Mouse (Mus musculus) C2C12 (cell line): ENCODE measurements around the gene Zpbp. TPM values are rescaled to one million over a fixed set of nuclear protein-coding genes. Genes with fewer than 3 reads are reported as not detected.

Experiments used
- H3K27me3 ChIP-seq: one replicate; pipeline ENCODE4 v1.6.1; 2011; ENCODE audit not compliant: control insufficient read depth, insufficient read depth, insufficient read length
- H3K36me3 ChIP-seq: one replicate; pipeline ENCODE4 v1.6.1; 2011; ENCODE audit not compliant: control insufficient read depth, insufficient read depth
- H3K4me3 ChIP-seq: one replicate; pipeline ENCODE4 v1.5.1; 2011; ENCODE audit warnings: mild to moderate bottlenecking, control low read depth; ENCODE audit not compliant: poor library complexity, insufficient read depth, severe bottlenecking
- H3K79me2 ChIP-seq: one replicate; pipeline ENCODE4 v1.6.1; 2011; ENCODE audit not compliant: control insufficient read depth, insufficient read depth
- H3K79me3 ChIP-seq: one replicate; pipeline ENCODE4 v1.6.1; 2011; ENCODE audit warnings: low read depth, control low read depth
- H3ac ChIP-seq: one replicate; pipeline ENCODE3; 2011; ENCODE audit warnings: low read depth; ENCODE audit not compliant: control insufficient read depth, insufficient read length
- CEBPB ChIP-seq: IDR thresholded peaks from one replicate; pipeline ENCODE4 v1.6.1; 2011; ENCODE audit warnings: low read depth, mild to moderate bottlenecking, control low read depth, moderate library complexity
- CTCF ChIP-seq: IDR thresholded peaks from one replicate; pipeline ENCODE4 v1.5.1; 2011; ENCODE audit not compliant: control insufficient read depth, insufficient read depth, insufficient read length
- FOSL1 ChIP-seq: IDR thresholded peaks from one replicate; pipeline ENCODE4 v1.8.0; 2011; ENCODE audit warnings: mild to moderate bottlenecking, low read length; ENCODE audit not compliant: poor library complexity, insufficient read depth, severe bottlenecking
- MAX ChIP-seq: IDR thresholded peaks from one replicate; pipeline ENCODE4 v1.6.1; 2011; ENCODE audit warnings: mild to moderate bottlenecking, control low read depth
- MYOD1 ChIP-seq: IDR thresholded peaks from one replicate; pipeline ENCODE4 v1.6.1; 2011; ENCODE audit warnings: low read depth; ENCODE audit not compliant: control insufficient read depth, insufficient read length
- MYOG ChIP-seq: IDR thresholded peaks from one replicate; pipeline ENCODE4 v1.6.1; 2011; ENCODE audit not compliant: control insufficient read depth, insufficient read length; ENCODE audit errors: extremely low read depth
- USF1 ChIP-seq: IDR thresholded peaks from one replicate; pipeline ENCODE4 v1.6.1; 2011; ENCODE audit warnings: low read depth, mild to moderate bottlenecking, control low read depth, moderate library complexity
- long read RNA-seq, 2 experiments: library from polyadenylated mRNA; unstranded; transcript quantifications; one replicate each; pipeline ENCODE4 v2.0.0; 2019 to 2020
- polyA plus RNA-seq: library from polyadenylated mRNA; unstranded; fragments of >200 nt; fragmentation: generic; extraction: Trizol; gene quantifications from one replicate; pipeline ENCODE4 v1.2.1, GENCODE M21; 2012; ENCODE audit warnings: missing spikeins

Gene Zpbp
- not detected for polyA plus RNA-seq
- long read RNA-seq, experiment 1, result 0 reads
- long read RNA-seq, experiment 2, result 0 reads

DNA sequence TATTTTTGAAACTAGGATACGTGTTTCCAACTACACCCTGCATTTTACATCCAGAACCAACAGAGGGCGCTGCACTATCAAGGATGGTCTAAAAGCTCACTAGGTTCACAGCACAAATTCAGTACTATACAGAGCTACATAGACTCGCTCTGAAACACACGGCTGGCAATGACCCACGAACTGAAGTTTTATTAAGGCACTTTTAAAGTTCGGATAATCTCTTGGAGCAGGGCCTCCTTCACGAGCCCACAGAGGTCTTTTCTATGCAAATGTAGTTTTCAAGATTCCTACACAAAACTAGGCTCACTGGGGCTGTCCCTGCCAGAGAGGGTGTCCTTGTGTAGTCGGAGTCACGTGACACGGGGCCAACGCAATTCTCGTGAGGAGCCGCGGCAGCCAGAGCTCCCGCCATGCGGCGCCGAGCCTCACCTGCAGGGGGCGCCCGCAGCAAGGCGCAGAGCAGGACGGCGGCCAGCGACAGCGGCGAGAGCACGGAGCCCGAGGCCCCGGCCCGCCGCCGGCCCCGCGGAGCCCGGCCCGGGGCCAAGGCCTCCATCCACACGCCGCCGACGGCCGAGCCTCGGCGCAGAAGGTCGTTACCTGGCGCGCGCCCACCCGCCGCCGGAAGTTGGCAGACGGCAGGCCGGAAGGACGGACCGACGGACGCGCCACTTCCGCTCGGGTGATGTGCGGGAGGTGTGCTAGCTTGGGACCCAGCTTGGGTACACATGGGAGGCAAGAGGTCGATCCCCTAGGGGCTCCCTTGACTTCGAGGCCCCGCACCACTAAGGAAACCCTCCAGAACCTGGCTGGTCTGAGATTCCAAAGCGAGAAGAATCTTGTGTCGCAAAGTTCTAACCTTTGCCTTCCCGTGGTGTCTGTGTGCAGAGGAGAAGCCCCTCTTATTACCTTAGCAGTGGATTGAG lies at the start of gene Zpbp, which contains the start of gene Spata48:
TSS of gene Zpbp (minus strand) at position 774 of the 926 bp plus-strand sequence.
TSS of gene Spata48 (plus strand) at position 460 of the 926 bp plus-strand sequence.
- H3K79me2 ChIP-seq, result no peaks in the 10 kb centered on the region
- no peaks in the 10 kb centered on the region for H3K79me3 ChIP-seq
- TF ChIP-seq CTCF (peak; percentile 20), MYOD1 (no peak)
- no peaks in the 10 kb centered on the region for H3K36me3 ChIP-seq
- no peak within 1 kb of the TSS for H3K4me3 ChIP-seq
- no peak within 1 kb of the TSS for H3ac ChIP-seq
- H3K27me3 ChIP-seq, result no peaks in the 10 kb centered on the region

DNA sequence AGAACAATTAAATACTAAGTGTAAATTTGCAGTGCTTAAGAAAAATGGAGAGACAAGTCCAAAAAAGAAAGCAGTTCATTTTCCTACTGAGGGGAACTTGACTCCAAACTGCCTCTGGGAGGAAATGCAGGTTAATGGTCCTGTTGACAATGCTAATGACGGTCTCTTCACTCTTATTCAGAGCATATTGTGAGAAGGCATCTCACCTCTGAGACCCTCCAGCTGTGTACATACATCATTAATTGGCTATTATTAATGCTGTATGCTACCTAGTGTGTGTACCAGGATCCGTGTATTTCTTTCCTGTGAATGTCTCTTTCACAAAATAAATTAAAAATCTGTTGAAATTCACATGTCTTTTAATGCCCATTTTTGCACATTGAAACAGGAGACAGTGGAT lies 47.2 kb upstream of the Zpbp start:
- Histone ChIP-seq H3K79me2 (no peaks in the 10 kb centered on the region), H3ac (no peak overlapping the region), H3K79me3 (no peaks in the 10 kb centered on the region), H3K36me3 (no peaks in the 10 kb centered on the region), H3K27me3 (no peaks in the 10 kb centered on the region), H3K4me3 (no peak overlapping the region)
- TF ChIP-seq CTCF (no peak), CEBPB (no peak), MYOG (no peak), USF1 (no peak), MAX (no peak), FOSL1 (no peak), MYOD1 (no peak)

DNA sequence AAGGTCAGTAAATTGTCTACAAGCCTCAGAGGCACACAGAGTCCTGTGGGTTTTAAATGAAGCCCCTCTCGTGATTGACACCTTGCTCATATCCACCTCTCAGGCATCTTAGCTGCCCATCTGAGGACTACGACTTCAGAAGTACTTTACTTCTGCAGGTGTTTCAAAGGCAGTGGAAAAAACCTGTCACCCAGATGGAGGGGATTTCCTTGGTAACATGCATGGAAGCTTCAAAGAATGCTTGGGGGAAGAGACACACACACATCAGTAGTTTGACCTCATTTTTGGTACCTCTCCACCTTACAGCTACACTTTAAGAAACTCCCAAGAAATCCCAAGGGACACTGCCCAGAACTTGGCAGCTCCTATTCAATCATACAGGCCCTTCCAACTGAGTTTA lies 44.0 kb upstream of the Zpbp start:
- no peaks in the 10 kb centered on the region for H3K79me2 ChIP-seq
- H3K79me3 ChIP-seq, result no peaks in the 10 kb centered on the region
- H3K27me3 ChIP-seq, result no peaks in the 10 kb centered on the region
- no peaks in the 10 kb centered on the region for H3K36me3 ChIP-seq
- no peak overlapping the region for H3ac ChIP-seq
- H3K4me3 ChIP-seq, result no peak overlapping the region
- TF ChIP-seq CTCF, result no peak
- no peak for TF ChIP-seq CEBPB
- no peak for TF ChIP-seq USF1
- no peak for TF ChIP-seq MYOG
- no peak for TF ChIP-seq FOSL1
- TF ChIP-seq MAX, result no peak
- no peak for TF ChIP-seq MYOD1

DNA sequence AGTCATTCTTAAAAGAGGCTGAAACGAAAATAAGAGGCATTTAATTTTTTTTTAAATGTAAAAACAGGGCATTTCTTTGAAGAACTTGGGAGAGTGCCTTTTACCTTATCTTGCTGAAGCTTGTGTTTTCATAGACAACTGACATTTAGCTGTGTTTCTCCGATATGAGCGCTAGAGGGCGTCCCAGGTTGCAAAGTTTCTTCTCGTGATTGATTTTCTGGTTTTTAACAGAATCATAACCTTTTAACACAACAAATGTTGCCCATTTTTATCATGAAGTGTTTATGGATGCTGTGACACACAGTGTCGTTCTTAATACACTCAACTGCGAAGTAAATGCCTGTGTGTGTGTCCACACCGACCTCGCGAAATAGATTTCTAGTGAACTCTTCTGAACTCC lies 37.7 kb upstream of the Zpbp start:
- Histone ChIP-seq H3K27me3 (no peaks in the 10 kb centered on the region), H3K4me3 (no peak overlapping the region), H3K36me3 (no peaks in the 10 kb centered on the region), H3K79me2 (no peaks in the 10 kb centered on the region), H3K79me3 (no peaks in the 10 kb centered on the region), H3ac (no peak overlapping the region)
- TF ChIP-seq MYOG (no peak), CEBPB (no peak), MAX (no peak), USF1 (no peak), MYOD1 (no peak), CTCF (no peak), FOSL1 (no peak)

DNA sequence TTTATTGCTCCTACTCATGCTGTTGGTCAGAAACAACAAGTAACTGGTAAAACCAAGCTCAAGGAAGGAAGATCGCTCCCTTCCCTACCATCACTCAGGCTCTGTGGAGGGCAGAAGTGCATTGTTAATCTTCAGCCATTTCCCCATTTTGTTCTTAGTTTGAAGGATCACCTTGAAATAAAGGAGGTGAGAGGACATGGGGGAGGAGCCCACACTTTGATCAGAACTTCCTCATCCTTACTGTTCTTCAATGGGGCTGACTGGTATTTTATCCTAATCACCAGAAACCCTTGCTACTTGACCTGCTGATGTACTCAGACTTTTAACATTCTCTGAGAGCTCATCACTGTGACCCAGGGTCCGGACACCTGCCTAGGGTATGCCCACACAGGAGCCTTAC lies 33.5 kb upstream of the Zpbp start:
- H3K79me2 ChIP-seq, result no peaks in the 10 kb centered on the region
- TF ChIP-seq MYOD1, result no peak
- TF ChIP-seq CEBPB, result no peak
- no peak for TF ChIP-seq MYOG
- TF ChIP-seq USF1, result no peak
- no peak for TF ChIP-seq FOSL1
- TF ChIP-seq CTCF, result no peak
- TF ChIP-seq MAX, result no peak
- H3ac ChIP-seq, result no peak overlapping the region
- no peak overlapping the region for H3K4me3 ChIP-seq
- H3K27me3 ChIP-seq, result no peaks in the 10 kb centered on the region
- no peaks in the 10 kb centered on the region for H3K36me3 ChIP-seq
- H3K79me3 ChIP-seq, result no peaks in the 10 kb centered on the region
